Mouse (Mus musculus): ENCODE results near the gene Got2.

Got2 gene

GRCm38 (mm10) chr8:95888285-95889136 lies at the start of gene Got2:
TSS of gene Got2 (minus strand) at chr8:95888547.
- WGBS: 8% methylated on average over 31 of the region's 31 CpGs

- 60% methylated on average over 5 of the region's 5 CpGs for WGBS
Measured at GRCm38 (mm10) chr8:95932841-95933240, 44.5 kb upstream of the Got2 start.

GRCm38 (mm10) chr8:95929821-95930220 lies 41.5 kb upstream of the Got2 start:
- WGBS: 60% methylated on average over 4 of the region's 4 CpGs

GRCm38 (mm10) chr8:95916106-95916505 lies 27.8 kb upstream of the Got2 start:
- WGBS: 6% methylated on average over 9 of the region's 9 CpGs

- 6% methylated on average over 7 of the region's 7 CpGs for WGBS
Measured at GRCm38 (mm10) chr8:95914905-95915643, 26.7 kb upstream of the Got2 start.

- 87% methylated on average over 5 of the region's 5 CpGs for WGBS
Measured at GRCm38 (mm10) chr8:95911240-95911639, 22.9 kb upstream of the Got2 start.

GRCm38 (mm10) chr8:95907885-95908284 lies 19.5 kb upstream of the Got2 start:
- WGBS: 89% methylated on average over 11 of the region's 11 CpGs

- 86% methylated on average over 9 of the region's 9 CpGs for WGBS
Measured at GRCm38 (mm10) chr8:95906738-95907137, 18.4 kb upstream of the Got2 start.

- 53% methylated on average over 7 of the region's 7 CpGs for WGBS
Measured at GRCm38 (mm10) chr8:95901864-95902263, 13.5 kb upstream of the Got2 start.

- 87% methylated on average over 5 of the region's 5 CpGs for WGBS
Measured at GRCm38 (mm10) chr8:95893701-95894100, 5.4 kb upstream of the Got2 start.

GRCm38 (mm10) chr8:95887578-95888284 lies 616 bp downstream of the Got2 start:
- under 1% methylated on average over 38 of the region's 38 CpGs for WGBS

- WGBS: 33% methylated on average over 17 of the region's 17 CpGs
Measured at GRCm38 (mm10) chr8:95886647-95887577, 1.4 kb downstream of the Got2 start.

- 68% methylated on average over 5 of the region's 5 CpGs for WGBS
Measured at GRCm38 (mm10) chr8:95885966-95886365, 2.4 kb downstream of the Got2 start.

- 63% methylated on average over 5 of the region's 5 CpGs for WGBS
Measured at GRCm38 (mm10) chr8:95885271-95885841, 3.0 kb downstream of the Got2 start.

- WGBS: 42% methylated on average over 12 of the region's 12 CpGs
Measured at GRCm38 (mm10) chr8:95884491-95884890, 3.9 kb downstream of the Got2 start.

GRCm38 (mm10) chr8:95882191-95882590 lies 6.2 kb downstream of the Got2 start:
- 68% methylated on average over 9 of the region's 9 CpGs for WGBS

GRCm38 (mm10) chr8:95881576-95881975 lies 6.8 kb downstream of the Got2 start:
- WGBS: 31% methylated on average over 3 of the region's 3 CpGs

- 91% methylated on average over 4 of the region's 4 CpGs for WGBS
Measured at GRCm38 (mm10) chr8:95879823-95880222, 8.5 kb downstream of the Got2 start.

GRCm38 (mm10) chr8:95878176-95878962 lies 10.0 kb downstream of the Got2 start:
- 26% methylated on average over 12 of the region's 12 CpGs for WGBS

GRCm38 (mm10) chr8:95875270-95875669 lies 13.1 kb downstream of the Got2 start:
- 88% methylated on average over 7 of the region's 7 CpGs for WGBS
